Mouse (Mus musculus) heart, embryonic 14.5 days (tissue): ENCODE data around the gene Gpr146. TPM values are rescaled to one million over a fixed set of nuclear protein-coding genes. Genes with fewer than 3 reads are reported as not detected.
"Not testable (repeated sequence)": the region's sequence is repeated elsewhere in the genome, so short reads cannot be mapped to it uniquely, and the experiment has no call there.

Experiments used
- ATAC-seq: fragments of 200-750 bp; cut with Nextera tagmentation; 2 replicates; pipeline ENCODE4 v1.8.0; 2017; ENCODE audit warnings: low read depth, moderate TSS enrichment; ENCODE audit not compliant: insufficient number of reproducible peaks, insufficient read depth, low FRiP score
- H3K27ac ChIP-seq, 2 experiments: fragments of 200-500 bp in 1 of 2; fragments of 300-500 bp in 1 of 2; sonication (generic) in 1 of 2; replicated peaks in 1 of 2; 2 replicates each; pipeline ENCODE4 v1.5.1; 2012 to 2014; ENCODE audit warnings: low read depth in 2 of 2, low read length in 2 of 2, control low read depth in 1 of 2, mild to moderate bottlenecking in 1 of 2, mixed read lengths in 1 of 2; ENCODE audit not compliant: control insufficient read depth in 1 of 2, insufficient read depth in 1 of 2
- H3K27me3 ChIP-seq: fragments of 300-500 bp; sonication (generic); 2 replicates; pipeline ENCODE4 v1.6.1; 2014; ENCODE audit warnings: mild to moderate bottlenecking, low read length, control low read depth; ENCODE audit not compliant: control insufficient read depth, insufficient read depth
- H3K36me3 ChIP-seq: fragments of 300-500 bp; sonication (generic); 2 replicates; pipeline ENCODE4 v1.6.1; 2014; ENCODE audit warnings: mild to moderate bottlenecking, control low read depth, low read length, mixed read lengths; ENCODE audit not compliant: control insufficient read depth, insufficient read depth
- H3K4me1 ChIP-seq, 2 experiments: fragments of 200-500 bp in 1 of 2; fragments of 300-500 bp in 1 of 2; sonication (generic) in 1 of 2; 2 replicates each; pipeline ENCODE4 v1.6.1; 2012 to 2014; ENCODE audit warnings: low read length in 2 of 2, control low read depth in 1 of 2, mixed read lengths in 1 of 2; ENCODE audit not compliant: control insufficient read depth in 2 of 2, insufficient read depth in 2 of 2
- H3K4me2 ChIP-seq: fragments of 300-500 bp; sonication (generic); 2 replicates; pipeline ENCODE4 v1.6.1; 2014; ENCODE audit warnings: mild to moderate bottlenecking, low read length
- H3K4me3 ChIP-seq, 2 experiments: fragments of 200-500 bp in 1 of 2; fragments of 300-500 bp in 1 of 2; sonication (generic) in 1 of 2; 2 replicates each; pipeline ENCODE4 v1.5.1; 2012 to 2014; ENCODE audit warnings: low read length in 2 of 2, mild to moderate bottlenecking in 2 of 2, control low read depth in 1 of 2, low read depth in 1 of 2, moderate library complexity in 1 of 2; ENCODE audit not compliant: control insufficient read depth in 1 of 2, insufficient read depth in 1 of 2
- H3K9ac ChIP-seq: fragments of 300-500 bp; sonication (generic); 2 replicates; pipeline ENCODE4 v1.6.1; 2014; ENCODE audit warnings: mild to moderate bottlenecking, low read length
- H3K9me3 ChIP-seq: fragments of 300-500 bp; sonication (generic); 2 replicates; pipeline ENCODE4 v1.6.1; 2016; ENCODE audit warnings: low read length, control low read depth; ENCODE audit not compliant: control insufficient read depth
- WGBS: fragments of 180-500 bp; shearing (Covaris S2); extraction: QIAGEN DNeasy Blood & Tissue Kit; methylation state at CpG from one replicate; pipeline ENCODE4 v1.1.7; 2014; 5-methylcytosine and 5-hydroxymethylcytosine counted together
- polyA plus RNA-seq: library from polyadenylated mRNA; unstranded; fragments of >200 nt; fragmentation: Nextera tagmentation; extraction: Ambion mirVana; gene quantifications from 2 replicates; pipeline ENCODE4 v1.2.1, GENCODE M21; 2014

Gene Gpr146
- polyA plus RNA-seq, 1 experiment from 2014 or later, result 9.5 TPM

GRCm38 (mm10) chr5:139390324-139391119, 13.0 kb downstream of the Gpr146 start:
- not testable (repeated sequence) for H3K27ac ChIP-seq, H3K27me3 ChIP-seq, ATAC-seq, H3K9me3 ChIP-seq, H3K4me3 ChIP-seq, H3K4me2 ChIP-seq
- WGBS, result 56% methylated on average over 5 of the region's 5 CpGs
- Histone ChIP-seq H3K9ac (0 out of 2 replicates have a peak overlapping the region, but pooled peaks have one; percentile 31), H3K4me1 (peaks cover 27 to 37% of the 10 kb centered on the region in 2 experiments), H3K36me3 (peaks cover 23% of the 10 kb centered on the region)

GRCm38 (mm10) chr5:139391309-139391990, 14.0 kb downstream of the Gpr146 start:
- H3K9ac ChIP-seq, result 0 out of 2 replicates have a peak overlapping the region, but pooled peaks have one; percentile 31
- peaks cover 27 to 35% of the 10 kb centered on the region in 2 experiments for H3K4me1 ChIP-seq
- H3K27ac ChIP-seq, result no peak overlapping the region
- ATAC-seq, result no peak
- WGBS, result 73% methylated on average over 11 of the region's 11 CpGs
- no peaks in the 10 kb centered on the region for H3K27me3 ChIP-seq
- no peak overlapping the region for H3K4me2 ChIP-seq
- no peak overlapping the region for H3K4me3 ChIP-seq
- no peaks in the 10 kb centered on the region for H3K9me3 ChIP-seq
- peaks cover 23% of the 10 kb centered on the region for H3K36me3 ChIP-seq

- Histone ChIP-seq H3K9ac (no peak overlapping the region), H3K27me3 (no peaks in the 10 kb centered on the region), H3K27ac (no peak overlapping the region), H3K4me3 (no peak overlapping the region), H3K9me3 (no peaks in the 10 kb centered on the region), H3K4me1 (peaks cover 29 to 34% of the 10 kb centered on the region in 2 experiments), H3K36me3 (peaks cover 23% of the 10 kb centered on the region), H3K4me2 (no peak overlapping the region)
- no peak for ATAC-seq
- WGBS, result 92% methylated on average over 37 of the region's 37 CpGs
These were observed 15.0 kb downstream of the Gpr146 start for GRCm38 (mm10) chr5:139392219-139393196.

- no peak for ATAC-seq
- 92% methylated on average over 16 of the region's 16 CpGs for WGBS
- H3K27me3 ChIP-seq, result no peaks in the 10 kb centered on the region
These were observed 15.7 kb downstream of the Gpr146 start for GRCm38 (mm10) chr5:139393197-139393588.

GRCm38 (mm10) chr5:139394399-139394798, 16.9 kb downstream of the Gpr146 start:
- ATAC-seq, result no peak
- Histone ChIP-seq H3K4me3 (no peak overlapping the region), H3K4me1 (peaks cover 25 to 31% of the 10 kb centered on the region in 2 experiments), H3K27ac (no peak overlapping the region), H3K36me3 (peaks cover 23% of the 10 kb centered on the region), H3K9ac (no peak overlapping the region), H3K27me3 (no peaks in the 10 kb centered on the region), H3K9me3 (no peaks in the 10 kb centered on the region), H3K4me2 (no peak overlapping the region)
- 59% methylated on average over 7 of the region's 7 CpGs for WGBS

More at GRCm38 (mm10) chr5:139393197-139393588, 15.7 kb downstream of the Gpr146 start:
- H3K36me3 ChIP-seq, result peaks cover 23% of the 10 kb centered on the region
- no peak overlapping the region for H3K27ac ChIP-seq
- no peaks in the 10 kb centered on the region for H3K9me3 ChIP-seq
- H3K4me2 ChIP-seq, result no peak overlapping the region
- H3K9ac ChIP-seq, result no peak overlapping the region
- H3K4me3 ChIP-seq, result no peak overlapping the region
- peaks cover 29 to 34% of the 10 kb centered on the region in 2 experiments for H3K4me1 ChIP-seq

GRCm38 (mm10) chr5:139395528-139395927, 18.0 kb downstream of the Gpr146 start:
- no peaks in the 10 kb centered on the region for H3K9me3 ChIP-seq
- no peak overlapping the region for H3K4me3 ChIP-seq
- 97% methylated on average over 4 of the region's 4 CpGs for WGBS
- H3K9ac ChIP-seq, result no peak overlapping the region
- H3K27me3 ChIP-seq, result no peaks in the 10 kb centered on the region
- H3K4me1 ChIP-seq, result peaks cover 19 to 25% of the 10 kb centered on the region in 2 experiments
- no peak overlapping the region for H3K4me2 ChIP-seq
- no peak for ATAC-seq
- H3K27ac ChIP-seq, result no peak overlapping the region
- peaks cover 23% of the 10 kb centered on the region for H3K36me3 ChIP-seq
